Mouse (Mus musculus) midbrain, embryonic 10.5 days (tissue): ENCODE data around the gene Phf19. TPM values are rescaled to one million over a fixed set of nuclear protein-coding genes. Genes with fewer than 3 reads are reported as not detected.

Experiments
- DNase-seq: peaks from one replicate; pipeline ENCODE4 v3.0.0-alpha.2; 2017; ENCODE audit warnings: low spot score
- H3K27ac ChIP-seq: fragments of 300-500 bp; sonication (generic); replicated peaks from 2 replicates; pipeline ENCODE4 v1.5.1; 2016; ENCODE audit warnings: mild to moderate bottlenecking
- H3K27me3 ChIP-seq: fragments of 300-500 bp; sonication (generic); 2 replicates; pipeline ENCODE4 v1.6.1; 2016; ENCODE audit warnings: low read depth, mild to moderate bottlenecking; ENCODE audit not compliant: poor library complexity, severe bottlenecking
- H3K36me3 ChIP-seq: fragments of 300-500 bp; sonication (generic); 2 replicates; pipeline ENCODE4 v1.6.1; 2016; ENCODE audit warnings: mild to moderate bottlenecking, moderate library complexity
- H3K4me1 ChIP-seq: fragments of 300-500 bp; sonication (generic); 2 replicates; pipeline ENCODE4 v1.6.1; 2016
- H3K4me3 ChIP-seq: fragments of 300-500 bp; sonication (generic); 2 replicates; pipeline ENCODE4 v1.5.1; 2016; ENCODE audit warnings: mild to moderate bottlenecking, moderate library complexity
- H3K9me3 ChIP-seq: fragments of 300-500 bp; sonication (generic); replicated peaks from 2 replicates; pipeline ENCODE4 v1.6.1; 2016; ENCODE audit warnings: mild to moderate bottlenecking
- WGBS: fragments of 180-500 bp; shearing (Covaris S2); methylation state at CpG from one replicate; pipeline ENCODE4 v1.1.7; 2016; 5-methylcytosine and 5-hydroxymethylcytosine counted together
- polyA plus RNA-seq: library from polyadenylated mRNA; unstranded; fragments of >200 nt; fragmentation: Nextera tagmentation; extraction: Ambion mirVana; gene quantifications from 2 replicates; pipeline ENCODE4 v1.2.1, GENCODE M21; 2016

The Phf19 gene
- polyA plus RNA-seq, 1 experiment from 2014 or later = 2.6 TPM

DNA sequence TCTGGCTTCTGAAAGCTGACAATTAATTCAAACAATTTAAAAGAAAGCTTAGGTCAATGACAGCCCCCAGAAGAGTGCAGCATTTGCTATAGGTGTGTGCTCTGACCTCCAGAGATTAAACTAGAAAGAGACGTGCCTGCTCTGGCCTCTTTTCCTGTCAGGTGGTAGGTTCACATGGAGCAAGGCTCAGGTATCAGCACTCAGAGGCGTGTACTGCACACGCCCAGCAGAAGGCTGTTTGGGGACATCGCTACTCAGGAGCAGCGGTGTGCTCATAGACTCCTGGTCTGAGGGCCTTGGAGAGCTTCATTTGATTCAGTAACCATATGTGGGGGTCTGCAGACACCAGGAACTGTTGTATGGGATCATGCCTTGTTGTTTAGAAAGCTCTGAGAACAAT lies 13.5 kb upstream of the Phf19 start:
- no peaks in the 10 kb centered on the region for H3K4me1 ChIP-seq
- H3K27ac ChIP-seq = no peak overlapping the region
- peaks cover 3% of the 10 kb centered on the region; the same call in 1 of the 2 replicates for H3K27me3 ChIP-seq
- no peak for DNase-seq
- no peak overlapping the region for H3K4me3 ChIP-seq
- 78% methylated on average over 5 of the region's 5 CpGs for WGBS
- no peaks in the 10 kb centered on the region for H3K36me3 ChIP-seq
- no peaks in the 10 kb centered on the region for H3K9me3 ChIP-seq

GRCm38 (mm10) chr2:34922729-34923128 lies 8.9 kb upstream of the Phf19 start:
- Histone ChIP-seq H3K36me3 (no peaks in the 10 kb centered on the region), H3K27ac (no peak overlapping the region), H3K4me3 (no peak overlapping the region), H3K9me3 (no peaks in the 10 kb centered on the region), H3K27me3 (peaks cover 3% of the 10 kb centered on the region; the same call in 1 of the 2 replicates), H3K4me1 (peaks cover 4% of the 10 kb centered on the region)
- 40% methylated on average over 2 of the region's 2 CpGs for WGBS
- DNase-seq = no peak

GRCm38 (mm10) chr2:34920144-34920543 lies 6.3 kb upstream of the Phf19 start:
- Histone ChIP-seq H3K4me3 (no peak overlapping the region), H3K36me3 (no peaks in the 10 kb centered on the region), H3K27ac (no peak overlapping the region), H3K27me3 (peaks cover 10% of the 10 kb centered on the region), H3K4me1 (peaks cover 5% of the 10 kb centered on the region), H3K9me3 (no peaks in the 10 kb centered on the region)
- DNase-seq = no peak
- WGBS = 67% methylated on average over 2 of the region's 2 CpGs

DNA sequence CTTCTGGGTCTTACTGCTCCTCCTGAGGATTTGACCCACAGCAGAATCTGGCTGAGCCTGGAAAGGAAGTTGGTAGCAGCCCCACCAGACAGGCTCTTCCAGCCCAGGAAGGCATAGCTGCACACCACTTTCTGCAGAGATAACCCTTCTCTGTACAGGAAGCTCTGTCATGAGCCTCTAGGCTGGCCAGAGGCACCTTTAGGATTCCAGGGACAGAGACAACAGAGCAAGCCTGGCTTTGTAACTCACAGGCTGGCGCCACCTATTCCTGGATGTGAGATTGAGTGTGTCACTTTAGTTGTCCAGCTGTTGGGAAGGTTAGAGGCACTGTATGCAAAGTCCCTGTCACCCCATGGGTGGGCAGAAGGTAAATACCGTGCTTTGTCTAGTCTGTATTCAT lies 1.3 kb upstream of the Phf19 start:
- no peak for DNase-seq
- Histone ChIP-seq H3K27me3 (peaks cover 60% of the 10 kb centered on the region), H3K9me3 (no peaks in the 10 kb centered on the region), H3K27ac (no peak overlapping the region), H3K36me3 (no peaks in the 10 kb centered on the region), H3K4me1 (peaks cover 31% of the 10 kb centered on the region), H3K4me3 (no peak overlapping the region; the same call in 1 of the 2 replicates)
- 46% methylated on average over 2 of the region's 2 CpGs for WGBS

- peaks cover 60% of the 10 kb centered on the region for H3K27me3 ChIP-seq
- peak overlapping the region; percentile 72; the same call in 1 of the 2 replicates for H3K4me3 ChIP-seq
- H3K9me3 ChIP-seq = no peaks in the 10 kb centered on the region
- DNase-seq = no peak
- WGBS = 18% methylated on average over 2 of the region's 2 CpGs
- H3K27ac ChIP-seq = no peak overlapping the region
- H3K4me1 ChIP-seq = peaks cover 31% of the 10 kb centered on the region
- H3K36me3 ChIP-seq = no peaks in the 10 kb centered on the region
These were observed 927 bp upstream of the Phf19 start for GRCm38 (mm10) chr2:34914823-34915082.

DNA sequence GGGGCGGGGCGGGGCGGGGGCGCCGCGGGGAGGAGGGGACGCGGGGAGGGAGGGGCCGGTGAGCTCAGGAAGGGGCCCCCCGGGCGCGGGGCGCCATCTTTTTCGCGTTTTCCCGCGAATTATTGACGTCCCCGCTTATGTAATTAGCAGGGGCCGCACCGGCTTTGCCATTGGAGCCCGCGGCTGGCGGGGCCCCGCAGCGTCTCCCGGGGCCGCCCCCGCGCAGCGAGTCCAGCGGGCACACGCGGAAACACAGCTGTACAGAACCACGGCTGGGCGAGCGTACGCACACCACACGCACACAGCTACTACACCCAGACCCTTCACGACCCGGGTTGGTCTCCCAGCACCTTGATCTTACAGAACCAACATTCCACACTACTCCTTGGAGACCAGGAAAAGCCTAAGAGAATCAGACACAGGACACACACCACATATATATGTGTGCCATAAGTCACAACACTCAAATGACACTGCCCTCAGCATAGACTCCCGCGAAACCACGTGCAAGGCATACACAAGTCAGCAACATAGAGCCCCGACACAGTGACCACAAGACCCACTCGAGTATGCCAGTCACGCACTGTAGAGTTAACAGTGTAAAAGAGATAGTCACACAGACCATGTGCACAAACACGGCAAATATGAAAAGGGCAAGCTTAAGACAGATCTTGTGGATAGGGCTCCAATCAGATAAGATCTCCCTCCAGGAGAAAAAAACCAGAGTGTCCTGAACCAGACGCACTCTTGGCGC lies 420 bp upstream of the Phf19 start:
- Histone ChIP-seq H3K36me3 (no peaks in the 10 kb centered on the region), H3K27me3 (peaks cover 60% of the 10 kb centered on the region), H3K27ac (peak overlapping the region; percentile 81), H3K4me3 (peak overlapping the region; percentile 72), H3K4me1 (peaks cover 31% of the 10 kb centered on the region), H3K9me3 (no peaks in the 10 kb centered on the region)
- WGBS = 3% methylated on average over 45 of the region's 50 CpGs
- no peak for DNase-seq

GRCm38 (mm10) chr2:34912613-34913012 lies 1.2 kb downstream of the Phf19 start:
- H3K27ac ChIP-seq = no peak overlapping the region
- no peak for DNase-seq
- H3K4me3 ChIP-seq = peak overlapping the region; percentile 72
- 35% methylated on average over 7 of the region's 7 CpGs for WGBS
- no peaks in the 10 kb centered on the region for H3K9me3 ChIP-seq
- no peaks in the 10 kb centered on the region for H3K36me3 ChIP-seq
- peaks cover 31% of the 10 kb centered on the region for H3K4me1 ChIP-seq
- H3K27me3 ChIP-seq = peaks cover 65% of the 10 kb centered on the region

DNA sequence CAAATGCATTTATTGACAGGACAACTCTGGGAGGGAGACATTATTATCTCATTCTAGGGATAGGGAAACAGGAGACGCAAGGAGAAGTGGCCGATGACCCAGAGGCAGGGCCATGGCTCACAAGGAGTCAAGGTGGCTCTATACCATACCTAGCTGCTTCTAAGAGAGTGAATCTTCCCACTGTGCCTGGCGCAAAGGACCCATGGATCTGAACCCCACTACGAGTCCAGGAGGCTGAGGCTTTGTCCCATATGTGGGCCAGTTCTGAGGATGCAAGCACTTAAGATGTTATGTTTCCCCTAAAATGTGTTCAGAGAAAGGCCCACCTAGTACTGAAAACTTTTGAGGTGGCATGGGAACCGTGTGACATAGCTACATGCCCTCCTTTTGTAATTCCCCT lies 2.0 kb downstream of the Phf19 start:
- no peak for DNase-seq
- Histone ChIP-seq H3K27ac (no peak overlapping the region), H3K4me1 (peaks cover 36% of the 10 kb centered on the region), H3K9me3 (no peaks in the 10 kb centered on the region), H3K4me3 (no peak overlapping the region), H3K27me3 (peaks cover 68% of the 10 kb centered on the region), H3K36me3 (no peaks in the 10 kb centered on the region)
- WGBS = 91% methylated on average over 5 of the region's 5 CpGs

GRCm38 (mm10) chr2:34909719-34910118 lies 4.1 kb downstream of the Phf19 start:
- Histone ChIP-seq H3K36me3 (no peaks in the 10 kb centered on the region), H3K4me1 (peaks cover 44% of the 10 kb centered on the region), H3K9me3 (no peaks in the 10 kb centered on the region), H3K27me3 (peaks cover 65% of the 10 kb centered on the region), H3K27ac (no peak overlapping the region), H3K4me3 (no peak overlapping the region)
- WGBS = 86% methylated on average over 4 of the region's 4 CpGs
- no peak for DNase-seq

GRCm38 (mm10) chr2:34906861-34907604 lies 6.8 kb downstream of the Phf19 start:
- Histone ChIP-seq H3K27ac (no peak overlapping the region), H3K9me3 (no peaks in the 10 kb centered on the region), H3K36me3 (peaks cover under 1% of the 10 kb centered on the region; the same call in 1 of the 2 replicates), H3K27me3 (peaks cover 38% of the 10 kb centered on the region), H3K4me1 (peaks cover 28% of the 10 kb centered on the region), H3K4me3 (no peak overlapping the region)
- no peak for DNase-seq
- WGBS = 56% methylated on average over 12 of the region's 12 CpGs

- peaks cover 32% of the 10 kb centered on the region for H3K27me3 ChIP-seq
- no peak overlapping the region for H3K4me3 ChIP-seq
- H3K27ac ChIP-seq = no peak overlapping the region
- peaks cover 28% of the 10 kb centered on the region for H3K4me1 ChIP-seq
- H3K36me3 ChIP-seq = peaks cover 4% of the 10 kb centered on the region; the same call in 1 of the 2 replicates
- WGBS = 65% methylated on average over 6 of the region's 6 CpGs
- H3K9me3 ChIP-seq = no peaks in the 10 kb centered on the region
- DNase-seq = no peak
These were observed 7.4 kb downstream of the Phf19 start for GRCm38 (mm10) chr2:34906426-34906825.

- Histone ChIP-seq H3K27me3 (peaks cover 20% of the 10 kb centered on the region; the same call in 1 of the 2 replicates), H3K9me3 (no peaks in the 10 kb centered on the region), H3K27ac (peak overlapping the region; percentile 61; the same call in 1 of the 2 replicates), H3K4me3 (peak overlapping the region; percentile 46), H3K36me3 (peaks cover 4% of the 10 kb centered on the region; the same call in 1 of the 2 replicates), H3K4me1 (peaks cover 28% of the 10 kb centered on the region)
- under 1% methylated on average over 34 of the region's 34 CpGs for WGBS
- peak; percentile 99 for DNase-seq
These were observed 8.8 kb downstream of the Phf19 start for GRCm38 (mm10) chr2:34904849-34905542.
